Mouse (Mus musculus) lung, postnatal 0 days (tissue): ENCODE measurements around the gene Lrp6. TPM values are rescaled to one million over a fixed set of nuclear protein-coding genes. Genes with fewer than 3 reads are reported as not detected.
A peak's percentile ranks its signal among the peaks of the same experiment; 100 is the strongest.

Experiments used
- ATAC-seq: fragments of 200-750 bp; cut with Nextera tagmentation; 2 replicates; pipeline ENCODE4 v1.8.0; 2017; ENCODE audit warnings: moderate library complexity
- DNase-seq: peaks from one replicate; pipeline ENCODE4 v3.0.0-alpha.2; 2016; ENCODE audit warnings: low spot score
- H3K27ac ChIP-seq: fragments of 300-500 bp; sonication (generic); 2 replicates; pipeline ENCODE4 v1.5.1; 2014; ENCODE audit warnings: antibody characterized with exemption, mild to moderate bottlenecking, low read length, mixed read lengths
- H3K27me3 ChIP-seq: fragments of 300-500 bp; sonication (generic); replicated peaks from 2 replicates; pipeline ENCODE4 v1.6.1; 2014; ENCODE audit warnings: low read length, mixed read lengths; ENCODE audit not compliant: insufficient read depth
- H3K36me3 ChIP-seq: fragments of 300-500 bp; sonication (generic); 2 replicates; pipeline ENCODE4 v1.6.1; 2014; ENCODE audit warnings: low read length, mixed read lengths; ENCODE audit not compliant: insufficient read depth
- H3K4me1 ChIP-seq: fragments of 300-500 bp; sonication (generic); 2 replicates; pipeline ENCODE4 v1.6.1; 2014; ENCODE audit warnings: antibody characterized with exemption, low read depth, low read length, mixed read lengths; ENCODE audit not compliant: insufficient read depth
- H3K4me2 ChIP-seq: fragments of 300-500 bp; sonication (generic); replicated peaks from 2 replicates; pipeline ENCODE4 v1.6.1; 2014; ENCODE audit warnings: low read depth, mild to moderate bottlenecking, low read length, moderate library complexity, mixed read lengths
- H3K4me3 ChIP-seq: fragments of 300-500 bp; sonication (generic); 2 replicates; pipeline ENCODE4 v1.5.1; 2014; ENCODE audit warnings: low read depth, low read length
- H3K9ac ChIP-seq: fragments of 300-500 bp; sonication (generic); replicated peaks from 2 replicates; pipeline ENCODE4 v1.6.1; 2014; ENCODE audit warnings: low read depth, mild to moderate bottlenecking
- H3K9me3 ChIP-seq: fragments of 300-500 bp; sonication (generic); 2 replicates; pipeline ENCODE4 v1.6.1; 2016; ENCODE audit warnings: low read length, mixed read lengths
- CTCF ChIP-seq: IDR thresholded peaks from 2 replicates; pipeline ENCODE4 v1.5.1; 2016; ENCODE audit warnings: antibody characterized with exemption, mild to moderate bottlenecking
- EP300 ChIP-seq: IDR thresholded peaks from 2 replicates; pipeline ENCODE4 v1.6.1; 2016; ENCODE audit warnings: antibody characterized with exemption, mild to moderate bottlenecking, control low read depth
- WGBS: fragments of 180-500 bp; shearing (Covaris S2); extraction: QIAGEN DNeasy Blood & Tissue Kit; methylation state at CpG from one replicate; pipeline ENCODE4 v1.1.7; 2014; 5-methylcytosine and 5-hydroxymethylcytosine counted together
- polyA plus RNA-seq: library from polyadenylated mRNA; unstranded; fragments of >200 nt; fragmentation: Nextera tagmentation; extraction: Ambion mirVana; gene quantifications from 2 replicates; pipeline ENCODE4 v1.2.1, GENCODE M21; 2015

Lrp6 gene
- polyA plus RNA-seq, 1 experiment from 2014 or later = 17.0 TPM

- 49% methylated on average over 5 of the region's 5 CpGs for WGBS
- Histone ChIP-seq H3K36me3 (no peaks in the 10 kb centered on the region), H3K4me2 (no peak overlapping the region), H3K4me3 (no peak overlapping the region), H3K9me3 (no peaks in the 10 kb centered on the region), H3K4me1 (0 out of 2 replicates have a peak, but pooled peaks cover 3% of the 10 kb centered on the region), H3K27me3 (no peaks in the 10 kb centered on the region), H3K27ac (no peak overlapping the region), H3K9ac (no peak overlapping the region)
- ATAC-seq (no peak), DNase-seq (no peak)
- TF ChIP-seq EP300 = no peak
- no peak for TF ChIP-seq CTCF
Observed at GRCm38 (mm10) chr6:134436955-134437354, 129.8 kb downstream of the Lrp6 start.

GRCm38 (mm10) chr6:134434866-134435390 lies 131.8 kb downstream of the Lrp6 start:
- H3K9ac ChIP-seq = no peak overlapping the region
- no peaks in the 10 kb centered on the region for H3K27me3 ChIP-seq
- ATAC-seq = no peak
- no peak for DNase-seq
- H3K9me3 ChIP-seq = no peaks in the 10 kb centered on the region
- H3K27ac ChIP-seq = no peak overlapping the region
- 72% methylated on average over 9 of the region's 9 CpGs for WGBS
- TF ChIP-seq CTCF (no peak), EP300 (no peak)
- no peaks in the 10 kb centered on the region for H3K36me3 ChIP-seq
- 0 out of 2 replicates have a peak, but pooled peaks cover under 1% of the 10 kb centered on the region for H3K4me1 ChIP-seq
- H3K4me2 ChIP-seq = no peak overlapping the region
- H3K4me3 ChIP-seq = no peak overlapping the region

- 80% methylated on average over 6 of the region's 6 CpGs for WGBS
Observed at GRCm38 (mm10) chr6:134434044-134434443, 132.7 kb downstream of the Lrp6 start.

GRCm38 (mm10) chr6:134433281-134433680 lies 133.5 kb downstream of the Lrp6 start:
- no peak for ATAC-seq

More at GRCm38 (mm10) chr6:134434044-134434443, 132.7 kb downstream of the Lrp6 start:
- TF ChIP-seq CTCF (no peak), EP300 (no peak)
- no peaks in the 10 kb centered on the region for H3K4me1 ChIP-seq
- H3K36me3 ChIP-seq = no peaks in the 10 kb centered on the region
- H3K4me3 ChIP-seq = no peak overlapping the region
- DNase-seq (no peak), ATAC-seq (no peak)
- no peaks in the 10 kb centered on the region for H3K9me3 ChIP-seq
- H3K27ac ChIP-seq = no peak overlapping the region
- H3K9ac ChIP-seq = no peak overlapping the region
- no peak overlapping the region for H3K4me2 ChIP-seq
- no peaks in the 10 kb centered on the region for H3K27me3 ChIP-seq

GRCm38 (mm10) chr6:134431583-134431982 lies 135.2 kb downstream of the Lrp6 start:
- Histone ChIP-seq H3K27ac (no peak overlapping the region), H3K9ac (no peak overlapping the region), H3K36me3 (no peaks in the 10 kb centered on the region), H3K9me3 (no peaks in the 10 kb centered on the region), H3K4me2 (no peak overlapping the region), H3K4me3 (no peak overlapping the region), H3K4me1 (no peaks in the 10 kb centered on the region), H3K27me3 (no peaks in the 10 kb centered on the region)
- ATAC-seq (no peak), DNase-seq (no peak)
- WGBS = 56% methylated on average over 4 of the region's 4 CpGs
- TF ChIP-seq CTCF (no peak), EP300 (no peak)

More at GRCm38 (mm10) chr6:134433281-134433680, 133.5 kb downstream of the Lrp6 start:
- H3K9me3 ChIP-seq = no peaks in the 10 kb centered on the region
- WGBS = 89% methylated on average over 3 of the region's 3 CpGs
- H3K27me3 ChIP-seq = no peaks in the 10 kb centered on the region
- no peaks in the 10 kb centered on the region for H3K36me3 ChIP-seq
- H3K4me2 ChIP-seq = no peak overlapping the region
- no peak overlapping the region for H3K27ac ChIP-seq
- no peak for DNase-seq
- no peak for TF ChIP-seq EP300
- no peak overlapping the region for H3K4me3 ChIP-seq
- no peak overlapping the region for H3K9ac ChIP-seq
- H3K4me1 ChIP-seq = no peaks in the 10 kb centered on the region

- DNase-seq (peak; percentile 68), ATAC-seq (0 out of 2 replicates have a peak, but pooled peaks have one; percentile 12)
- Histone ChIP-seq H3K4me1 (no peaks in the 10 kb centered on the region), H3K9ac (no peak overlapping the region), H3K4me2 (no peak overlapping the region), H3K27me3 (no peaks in the 10 kb centered on the region), H3K27ac (no peak overlapping the region), H3K4me3 (no peak overlapping the region), H3K36me3 (no peaks in the 10 kb centered on the region), H3K9me3 (no peaks in the 10 kb centered on the region)
- WGBS = 68% methylated on average over 9 of the region's 9 CpGs
- TF ChIP-seq EP300 (no peak), CTCF (peak; percentile 47; the same call in 1 of the 2 replicates)
Observed at GRCm38 (mm10) chr6:134430161-134430799, 136.5 kb downstream of the Lrp6 start.
